Mouse (Mus musculus): ENCODE data around the gene AB124611. TPM values are rescaled to one million over a fixed set of nuclear protein-coding genes. Genes with fewer than 3 reads are reported as not detected.
"Not testable (repeated sequence)": the region's sequence is repeated elsewhere in the genome, so short reads cannot be mapped to it uniquely, and the experiment has no call there.

The AB124611 gene
- total RNA-seq, 2 experiments from 2014 or later, result 2.1 TPM

- intact Hi-C loops (cut with DNase I), result loop anchor here (2.0 kb wide), 1 partner anchor 27 kb away; no protein-coding TSS in a partner anchor
- no peak for DNase-seq
Measured at GRCm38 (mm10) chr9:21517947-21518495, 8.0 kb upstream of the AB124611 start.

- DNase-seq; intact Hi-C loops (cut with DNase I): not testable (repeated sequence)
Measured at GRCm38 (mm10) chr9:21518690-21519089, 7.3 kb upstream of the AB124611 start.

- intact Hi-C loops (cut with DNase I), result no loop called here
- DNase-seq, result no peak
Measured at GRCm38 (mm10) chr9:21525142-21525936, 637 bp upstream of the AB124611 start.

- no peak for DNase-seq
- intact Hi-C loops (cut with DNase I), result no loop called here
Measured at GRCm38 (mm10) chr9:21526634-21526944, 613 bp downstream of the AB124611 start.

GRCm38 (mm10) chr9:21527100-21527801 is 1.3 kb downstream of the AB124611 start:
- intact Hi-C loops (cut with DNase I), result no loop called here
- DNase-seq, result no peak

GRCm38 (mm10) chr9:21527917-21528324 is 1.9 kb downstream of the AB124611 start:
- intact Hi-C loops (cut with DNase I), result no loop called here
- no peak for DNase-seq

- DNase-seq, result no peak
- intact Hi-C loops (cut with DNase I), result no loop called here
Measured at GRCm38 (mm10) chr9:21536501-21536900, 10.5 kb downstream of the AB124611 start.

GRCm38 (mm10) chr9:21537009-21537408 is 11.0 kb downstream of the AB124611 start:
- intact Hi-C loops (cut with DNase I), result no loop called here
- DNase-seq, result no peak

- intact Hi-C loops (cut with DNase I), result no loop called here
- DNase-seq, result no peak
Measured at GRCm38 (mm10) chr9:21539981-21540753, 14.2 kb downstream of the AB124611 start.

GRCm38 (mm10) chr9:21542001-21542400 is 16.0 kb downstream of the AB124611 start:
- intact Hi-C loops (cut with DNase I); DNase-seq: not testable (repeated sequence)

GRCm38 (mm10) chr9:21545351-21545915 is 19.5 kb downstream of the AB124611 start:
- DNase-seq, result no peak
- intact Hi-C loops (cut with DNase I), result loop anchor here (2.0 to 5.0 kb wide), 2 partner anchors 29 to 47 kb away; partner anchors contain the start of genes Timm29 and Yipf2

GRCm38 (mm10) chr9:21545916-21546788 is 20.2 kb downstream of the AB124611 start:
- intact Hi-C loops (cut with DNase I), result loop anchor here (2.0 to 5.0 kb wide), 2 partner anchors 29 to 46 kb away; partner anchors contain the start of genes Timm29 and Yipf2
- peak; percentile 99 to 100 for DNase-seq

GRCm38 (mm10) chr9:21546789-21547074 is 20.8 kb downstream of the AB124611 start, which contains the start of gene Carm1:
Carm1 (plus strand) TSS chr9:21546894.
- intact Hi-C loops (cut with DNase I), result loop anchor here (5.0 kb wide), 1 partner anchor 46 kb away; the partner anchor contains the start of genes Timm29 and Yipf2
- no peak for DNase-seq

GRCm38 (mm10) chr9:21547075-21547941 is 21.3 kb downstream of the AB124611 start:
- DNase-seq, result peak; percentile 32 to 71
- intact Hi-C loops (cut with DNase I), result loop anchor here (5.0 kb wide), 1 partner anchor 45 kb away; the partner anchor contains the start of genes Timm29 and Yipf2

GRCm38 (mm10) chr9:21551049-21551448 is 25.1 kb downstream of the AB124611 start:
- intact Hi-C loops (cut with DNase I), result no loop called here
- no peak for DNase-seq

GRCm38 (mm10) chr9:21553607-21554273 is 27.8 kb downstream of the AB124611 start:
- intact Hi-C loops (cut with DNase I), result no loop called here
- no peak for DNase-seq

GRCm38 (mm10) chr9:21555198-21555742 is 29.3 kb downstream of the AB124611 start:
- DNase-seq, result no peak

More at GRCm38 (mm10) chr9:21555198-21555742, 29.3 kb downstream of the AB124611 start:
- intact Hi-C loops (cut with DNase I), result no loop called here
